Mouse (Mus musculus) T-cell, adult 66 days (primary cell): ENCODE data around the gene Tectb. TPM values are rescaled to one million over a fixed set of nuclear protein-coding genes. Genes with fewer than 3 reads are reported as not detected.

Source experiments
- total RNA-seq, 2 experiments: library from RNA; stranded (reverse); gene quantifications; 3 replicates in 1 of 2; 4 replicates in 1 of 2; pipeline ENCODE4 v1.2.4; 2023

Gene Tectb
- not detected for total RNA-seq

DNA sequence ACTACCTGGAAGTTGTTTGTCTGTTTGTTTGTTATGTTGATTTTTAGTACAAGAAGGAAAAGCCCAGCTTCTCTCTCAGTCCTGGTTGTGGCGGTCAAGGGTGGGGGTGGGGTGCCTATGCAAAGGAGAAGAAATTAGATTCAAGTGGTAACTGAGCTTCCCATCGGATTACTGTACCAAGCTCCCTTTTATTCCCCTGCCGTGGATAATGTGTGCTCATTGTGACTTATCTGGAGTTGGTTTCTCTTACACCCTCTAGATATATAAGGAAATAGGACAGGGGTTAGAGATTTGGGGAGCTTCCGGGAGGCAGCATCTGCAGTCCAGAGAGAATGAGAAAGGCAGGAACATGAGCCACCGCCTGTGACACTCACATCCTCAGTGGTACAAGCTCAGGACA is at the start of gene Tectb:
Tectb (plus strand) TSS at position 301 of the 400 bp plus-strand sequence.

DNA sequence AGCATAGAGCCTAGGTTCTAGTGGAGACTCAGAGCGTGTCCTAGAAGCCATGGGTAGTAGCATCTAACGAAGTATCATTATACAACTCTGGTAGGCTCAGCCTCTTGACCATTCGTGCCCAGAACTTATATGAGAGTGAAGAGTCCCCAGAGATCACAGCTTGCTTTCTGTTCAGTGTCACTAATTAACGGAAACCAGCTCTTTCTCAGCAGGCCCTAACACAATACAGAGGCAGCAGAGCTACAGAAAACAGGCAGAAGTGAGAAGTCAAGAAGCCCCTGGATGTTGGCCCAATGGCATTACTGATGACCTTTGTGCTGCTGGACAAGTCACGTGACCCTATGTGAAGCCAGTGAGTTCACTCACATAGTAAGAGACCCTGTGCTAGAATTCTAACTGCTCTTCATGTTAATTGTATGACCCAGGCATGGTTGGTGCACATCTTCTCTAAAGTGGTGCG is 60.7 kb downstream of the Tectb start, which contains the start of gene Gucy2g:
Gucy2g (minus strand) TSS at position 51 of the 460 bp plus-strand sequence.

Other genes with a start within 250 kb of the Tectb start
- gene Gpam, start 53.5 kb upstream of the Tectb start, total RNA-seq = 1 to 10 TPM; 6.6 to 7.3 TPM
- not detected for gene Gucy2g, start 60.5 kb downstream of the Tectb start, total RNA-seq
- 10 to 100 TPM; 46.1 to 60.6 TPM for gene Acsl5, start 71.2 kb downstream of the Tectb start, total RNA-seq
- 10 to 100 TPM; 27.6 to 35.0 TPM for gene Zdhhc6, start 135.3 kb downstream of the Tectb start, total RNA-seq
- 10 to 100 TPM; 47.0 to 52.1 TPM for gene Vti1a, start 135.6 kb downstream of the Tectb start, total RNA-seq